7 mouse cellular contexts compared by ENCODE assay signal in the genomic region with DNA sequence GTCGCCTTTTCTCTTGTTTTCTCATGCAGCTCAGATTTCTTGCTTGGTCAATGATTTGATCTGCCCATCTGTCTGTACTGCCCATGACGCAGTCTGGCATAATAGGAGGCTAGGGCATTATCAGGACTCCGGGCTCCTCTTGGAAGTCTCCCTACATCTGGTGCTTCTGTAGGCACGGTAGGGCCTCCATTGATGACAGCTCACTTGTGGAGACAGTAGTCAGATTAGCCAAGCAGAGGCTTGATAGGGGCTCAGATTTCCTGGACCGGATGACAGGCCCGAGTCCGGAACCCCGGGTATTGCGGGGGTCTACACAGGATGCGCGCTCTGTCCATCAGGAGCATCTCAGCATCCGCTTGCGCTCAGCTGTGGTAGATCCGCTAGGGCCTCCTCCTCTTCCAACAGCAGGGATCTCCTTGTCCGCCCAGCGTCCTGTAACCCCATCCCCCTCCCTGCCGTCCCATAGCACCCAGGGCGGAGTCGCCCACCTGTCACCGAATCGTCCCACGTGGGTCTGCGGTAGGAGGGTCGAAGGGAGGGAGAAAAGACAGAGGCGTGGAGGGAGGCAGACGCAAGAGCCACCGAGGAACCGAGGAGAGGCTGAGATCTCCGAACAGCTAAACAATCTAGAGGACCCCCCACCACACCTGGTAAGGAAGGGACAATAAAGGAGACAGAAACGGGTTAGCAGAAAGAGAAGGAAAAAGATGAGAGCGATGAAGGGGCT. TPM values are rescaled to one million over a fixed set of nuclear protein-coding genes. Genes with fewer than 3 reads are reported as not detected.
A peak's percentile ranks its signal among the peaks of the same experiment; 100 is the strongest.
DNase-seq lines count a peak whose midpoint lies in the region; ATAC-seq and TF ChIP-seq lines count a peak whose summit lies in the region.

No protein-coding gene starts in this region.

- TF ChIP-seq POLR2A in small intestine, adult 2 months (IDR thresholded peaks at IDR 0.05; ENCODE audit: low read depth, low read length): no peak

- peaks cover 44% of the 10 kb centered on the region for H3K4me1 ChIP-seq in limb, embryonic 10.5 days
- H3K4me1 ChIP-seq in midbrain, embryonic 12.5 days: peaks cover 38% of the 10 kb centered on the region
- H3K4me1 ChIP-seq in small intestine, adult 2 months (ENCODE audit: control insufficient read depth, insufficient read depth, insufficient read length, low read length): peaks cover 8% of the 10 kb centered on the region; the same call in 1 of the 2 replicates

- ATAC-seq in granulocyte monocyte progenitor cell, adult 5-6 weeks (replicated peaks; ENCODE audit: poor library complexity, severe bottlenecking): peak; percentile 56
- peak; percentile 82 for ATAC-seq in midbrain, embryonic 12.5 days (ENCODE audit: low FRiP score, low read depth)

- H3K9me3 ChIP-seq in limb, embryonic 10.5 days (replicated peaks): no peaks in the 10 kb centered on the region
- no peaks in the 10 kb centered on the region for H3K9me3 ChIP-seq in midbrain, embryonic 12.5 days

- no peak for TF ChIP-seq CTCF in small intestine, adult 2 months (IDR thresholded peaks at IDR 0.05; ENCODE audit: extremely low read depth, insufficient read length, insufficient replicate concordance, low read depth, low read length)

- peak overlapping the region; percentile 99 for H3K4me3 ChIP-seq in limb, embryonic 10.5 days
- H3K4me3 ChIP-seq in midbrain, embryonic 12.5 days: peak overlapping the region; percentile 79
- H3K4me3 ChIP-seq in small intestine, adult 2 months (ENCODE audit: low read depth, low read length): peak overlapping the region; percentile 73

- H3K36me3 ChIP-seq in limb, embryonic 10.5 days: peaks cover 21% of the 10 kb centered on the region
- peaks cover 11% of the 10 kb centered on the region for H3K36me3 ChIP-seq in midbrain, embryonic 12.5 days
- H3K36me3 ChIP-seq in small intestine, adult 2 months (ENCODE audit: control insufficient read depth, insufficient read depth, low read length): peaks cover 9% of the 10 kb centered on the region; the same call in 1 of the 2 replicates

- H3K9ac ChIP-seq in midbrain, embryonic 12.5 days (replicated peaks): peak overlapping the region; percentile 98

- H3K4me2 ChIP-seq in midbrain, embryonic 12.5 days (replicated peaks): peak overlapping the region; percentile 89

- H3K27ac ChIP-seq in limb, embryonic 10.5 days: peak overlapping the region; percentile 98
- peak overlapping the region; percentile 98 for H3K27ac ChIP-seq in midbrain, embryonic 12.5 days (replicated peaks)
- peak overlapping the region; percentile 40 for H3K27ac ChIP-seq in small intestine, adult 2 months (ENCODE audit: insufficient read depth, low read depth, low read length)

- no peaks in the 10 kb centered on the region for H3K27me3 ChIP-seq in limb, embryonic 10.5 days (ENCODE audit: low read depth, poor library complexity, severe bottlenecking)
- no peaks in the 10 kb centered on the region for H3K27me3 ChIP-seq in midbrain, embryonic 12.5 days
- H3K27me3 ChIP-seq in small intestine, adult 2 months (ENCODE audit: control insufficient read depth, insufficient read depth, low read length): no peaks in the 10 kb centered on the region

- DNase-seq in adrenal gland, adult 2 months: peak; percentile 82
- peak; percentile 80 for DNase-seq in embryo, embryonic 9.5 days (ENCODE audit: extremely low spot score)
- peak; percentile 74 for DNase-seq in kidney, adult 11 months
- peak; percentile 76 for DNase-seq in limb, embryonic 10.5 days (ENCODE audit: low spot score)

- under 1% methylated on average over 31 of the region's 31 CpGs for WGBS in limb, embryonic 10.5 days
- 1% methylated on average over 31 of the region's 31 CpGs for WGBS in midbrain, embryonic 12.5 days
- WGBS in small intestine, adult 2 months: 2% methylated on average over 31 of the region's 31 CpGs

RNA-seq across cellular contexts. Expression of a gene that starts 0.9 kb away (rescaled TPM):
- 100 to 1,000 TPM; 372 to 393 TPM for total RNA-seq in adrenal gland, adult 2 months (2021)
- polyA plus RNA-seq in adrenal gland, adult 2 months (2012; rRNA removed): 164 and 197 TPM in 2 replicates
- total RNA-seq in granulocyte monocyte progenitor cell, adult 5-6 weeks (2014; fragmentation: Nextera tagmentation): 91.7 and 101 TPM in 2 replicates
- 77.3 and 83.9 TPM in 2 replicates for total RNA-seq in granulocyte monocyte progenitor cell, adult 5-6 weeks (2017)
- polyA plus RNA-seq in limb, embryonic 10.5 days (2016; fragmentation: Nextera tagmentation; extraction: Ambion mirVana): 290 and 338 TPM in 2 replicates
- polyA plus RNA-seq in midbrain, embryonic 12.5 days (2016; fragmentation: Nextera tagmentation; extraction: Ambion mirVana): 429 and 445 TPM in 2 replicates
- polyA plus RNA-seq in small intestine, adult 2 months (2012; rRNA removed): 22.8 and 40.8 TPM in 2 replicates

RNA-seq across cellular contexts. Expression of a gene that starts 38.4 kb away (rescaled TPM):
- total RNA-seq in adrenal gland, adult 2 months (2021): 10 to 100 TPM; 35.4 to 38.6 TPM
- 14.8 and 22.1 TPM in 2 replicates for polyA plus RNA-seq in adrenal gland, adult 2 months (2012; rRNA removed)
- total RNA-seq in granulocyte monocyte progenitor cell, adult 5-6 weeks (2014; fragmentation: Nextera tagmentation): 5.7 and 8.4 TPM in 2 replicates
- 1.6 and 6.2 TPM in 2 replicates for total RNA-seq in granulocyte monocyte progenitor cell, adult 5-6 weeks (2017)
- 33.3 and 42.3 TPM in 2 replicates for polyA plus RNA-seq in limb, embryonic 10.5 days (2016; fragmentation: Nextera tagmentation; extraction: Ambion mirVana)
- polyA plus RNA-seq in midbrain, embryonic 12.5 days (2016; fragmentation: Nextera tagmentation; extraction: Ambion mirVana): 17.8 and 20.1 TPM in 2 replicates
- 5.4 and 6.7 TPM in 2 replicates for polyA plus RNA-seq in small intestine, adult 2 months (2012; rRNA removed)

Comparison
In these comparisons a context has a peak if more than half of its experiments do, and no peak if none do; other contexts are left out.
1. Peak in every context shown above with its lines: DNase-seq, ATAC-seq, H3K4me3 ChIP-seq and H3K27ac ChIP-seq.
2. H3K27ac ChIP-seq: peak in every context shown above with its lines; median percentile 98 in limb, embryonic 10.5 days; 98 in midbrain, embryonic 12.5 days; 40 in small intestine, adult 2 months.